In genomic region chr15:86243708-86244107, GRCm38 (mm10) we compare ENCODE assay signal across 7 mouse cellular contexts. TPM values are rescaled to one million over a fixed set of nuclear protein-coding genes. Genes with fewer than 3 reads are reported as not detected.
DNase-seq lines count a peak whose midpoint lies in the region; ATAC-seq lines count a peak whose summit lies in the region.

No protein-coding gene starts in this region.

- H3K9me3 ChIP-seq in midbrain, embryonic 11.5 days (ENCODE audit: control insufficient read depth, low read length) = no peaks in the 10 kb centered on the region
- H3K9me3 ChIP-seq in midbrain, embryonic 16.5 days (replicated peaks; ENCODE audit: control insufficient read depth, low read length, poor library complexity, severe bottlenecking) = no peaks in the 10 kb centered on the region

- no peak overlapping the region for H3K27ac ChIP-seq in midbrain, embryonic 11.5 days (ENCODE audit: low read depth, low read length)
- no peak overlapping the region for H3K27ac ChIP-seq in midbrain, embryonic 16.5 days (ENCODE audit: low read length)

- no peaks in the 10 kb centered on the region for H3K36me3 ChIP-seq in midbrain, embryonic 11.5 days (ENCODE audit: control insufficient read depth, insufficient read depth, low read length)
- peaks cover 5% of the 10 kb centered on the region; the same call in 1 of the 2 replicates for H3K36me3 ChIP-seq in midbrain, embryonic 16.5 days (ENCODE audit: control insufficient read depth, insufficient read depth, low read length)

- H3K4me1 ChIP-seq in midbrain, embryonic 11.5 days (ENCODE audit: control insufficient read depth, insufficient read depth, low read length) = no peaks in the 10 kb centered on the region
- no peaks in the 10 kb centered on the region for H3K4me1 ChIP-seq in midbrain, embryonic 16.5 days (ENCODE audit: control insufficient read depth, insufficient read depth, low read length)

- no peak overlapping the region for H3K4me2 ChIP-seq in midbrain, embryonic 11.5 days
- H3K4me2 ChIP-seq in midbrain, embryonic 16.5 days (ENCODE audit: low read length) = no peak overlapping the region

- H3K4me3 ChIP-seq in midbrain, embryonic 11.5 days (ENCODE audit: low read depth, low read length) = no peak overlapping the region
- H3K4me3 ChIP-seq in midbrain, embryonic 16.5 days (ENCODE audit: low read depth, low read length) = no peak overlapping the region

- ATAC-seq in midbrain, embryonic 11.5 days (ENCODE audit: low FRiP score) = no peak
- ATAC-seq in midbrain, embryonic 16.5 days = no peak

- WGBS in midbrain, embryonic 11.5 days = 45% methylated on average over 8 of the region's 8 CpGs
- WGBS in midbrain, embryonic 16.5 days = 42% methylated on average over 8 of the region's 8 CpGs

- intact Hi-C loops in heart, postnatal 10 days (cut with DNase I) = loop anchor here (10.0 kb wide), 2 partner anchors 241 to 341 kb away; no protein-coding TSS in a partner anchor
- intact Hi-C loops in left cerebral cortex, postnatal 36 days (cut with DNase I) = no loop called here

- peak; percentile 94 for DNase-seq in midbrain, embryonic 11.5 days (ENCODE audit: low spot score, missing footprints)
- peak; percentile 70 for DNase-seq in R1 (ENCODE audit: low read depth, low spot score)
- DNase-seq in cerebellum, postnatal 10 days = peak; percentile 88 to 90
- peak; percentile 66 to 73 for DNase-seq in heart, postnatal 10 days
- peak; percentile 60 to 67 for DNase-seq in left cerebral cortex, postnatal 36 days (ENCODE audit: low spot score in 2 of 2)
- DNase-seq in retina, postnatal 7 days (ENCODE audit: low read depth, low spot score) = peak; percentile 56

- no peaks in the 10 kb centered on the region for H3K27me3 ChIP-seq in midbrain, embryonic 11.5 days (ENCODE audit: control insufficient read depth, insufficient read depth, low read length)
- no peaks in the 10 kb centered on the region for H3K27me3 ChIP-seq in midbrain, embryonic 16.5 days (ENCODE audit: control insufficient read depth, insufficient read depth, low read depth, low read length)

- H3K9ac ChIP-seq in midbrain, embryonic 11.5 days (ENCODE audit: low read length) = no peak overlapping the region
- no peak overlapping the region for H3K9ac ChIP-seq in midbrain, embryonic 16.5 days (ENCODE audit: low read depth, low read length)

RNA-seq across cellular contexts. Expression of gene Tbc1d22a, which starts 29.4 kb away (rescaled TPM):
- 6.7 and 8.1 TPM in 2 replicates for polyA plus RNA-seq in midbrain, embryonic 11.5 days (2014; fragmentation: Nextera tagmentation; extraction: Ambion mirVana)
- 12.8 and 13.5 TPM in 2 replicates for polyA plus RNA-seq in midbrain, embryonic 16.5 days (2015; fragmentation: Nextera tagmentation; extraction: Ambion mirVana)
- 10 to 100 TPM; 19.0 to 23.1 TPM for total RNA-seq in heart, postnatal 10 days (2021)
- 10 to 100 TPM; 31.8 to 33.4 TPM for total RNA-seq in left cerebral cortex, postnatal 36 days (2021)

RNA-seq across cellular contexts. Expression of gene Cerk, which starts 57.8 kb away (rescaled TPM):
- 17.3 and 19.9 TPM in 2 replicates for polyA plus RNA-seq in midbrain, embryonic 11.5 days (2014; fragmentation: Nextera tagmentation; extraction: Ambion mirVana)
- 22.6 and 25.0 TPM in 2 replicates for polyA plus RNA-seq in midbrain, embryonic 16.5 days (2015; fragmentation: Nextera tagmentation; extraction: Ambion mirVana)
- 10 to 100 TPM; 40.4 to 45.9 TPM for total RNA-seq in heart, postnatal 10 days (2021)
- total RNA-seq in left cerebral cortex, postnatal 36 days (2021) = 10 to 100 TPM; 55.1 to 58.1 TPM
